22 mouse cellular contexts compared by ENCODE assay signal in the genomic region with DNA sequence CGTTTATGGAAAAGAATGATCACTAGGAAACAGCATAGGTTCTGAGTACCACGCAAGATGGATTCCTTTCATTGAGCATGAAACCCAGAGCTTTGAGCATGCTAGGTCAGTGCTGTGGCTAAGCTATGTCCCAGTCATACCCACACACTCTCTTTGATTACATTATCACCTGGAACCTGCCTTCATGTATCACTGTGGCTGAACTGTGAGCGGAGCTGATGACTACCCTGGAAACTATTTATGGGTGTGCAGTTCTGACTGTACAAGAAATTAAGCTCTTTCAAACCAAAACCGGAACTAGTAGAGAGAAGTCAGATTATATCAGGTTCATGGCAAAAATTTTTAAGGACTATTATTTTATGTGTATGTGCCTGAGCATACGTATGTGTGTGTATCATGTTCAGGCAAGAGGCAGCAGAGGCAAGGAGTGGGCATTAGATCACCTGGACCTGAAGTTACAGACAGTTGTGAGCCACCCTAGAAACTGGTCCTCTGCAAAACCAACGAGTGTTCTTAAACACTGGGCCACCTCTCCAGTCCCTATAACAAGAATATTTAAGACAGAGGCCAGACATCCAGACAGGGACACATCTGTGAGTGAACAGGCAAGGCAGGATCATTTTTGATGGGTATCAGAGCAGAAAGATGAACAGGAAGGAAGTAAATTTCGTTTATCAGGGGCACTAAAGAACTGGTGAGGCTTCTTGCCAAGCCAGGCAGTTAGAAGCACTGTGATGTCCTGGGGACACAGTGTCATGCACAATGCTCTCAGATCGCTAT. TPM values are rescaled to one million over a fixed set of nuclear protein-coding genes. Genes with fewer than 3 reads are reported as not detected.
DNase-seq lines count a peak whose midpoint lies in the region; ATAC-seq lines count a peak whose summit lies in the region.
"Had no signal": no experiment of that assay in that cellular context is flagged by ENCODE, and none has a peak within 500 bp of the region (broad histone marks: within the 10 kb centered on the region; RNA-seq: fewer than 3 reads in every experiment).

No protein-coding gene starts in this region.

- peak; percentile 89 for ATAC-seq in CD4-positive, CD25-positive, alpha-beta regulatory T cell, adult 4 months
- peak; percentile 77 for ATAC-seq in megakaryocyte-erythroid progenitor cell, adult 5-6 weeks (replicated peaks; ENCODE audit: low FRiP score, low TSS enrichment, poor library complexity, severe bottlenecking)
- ATAC-seq: forebrain, embryonic 14.5 days; hindbrain, embryonic 16.5 days had no signal

- peak; percentile 63 for DNase-seq in 416B (ENCODE audit: low read depth)
- DNase-seq in fibroblast of lung, adult 2 months (ENCODE audit: low read depth): peak; percentile 5
- DNase-seq in kidney, postnatal 4 days: no peak
- DNase-seq in right cerebral cortex, postnatal 36 days (ENCODE audit: low spot score in 2 of 2): no peak
- no peak for DNase-seq in c-Kit-positive CD71-positive TER-119-positive erythroid progenitor cells, embryonic 14.5 days (ENCODE audit: low spot score)
- DNase-seq: adrenal gland, postnatal 36 days; cerebellum, adult 2 months; heart, adult 2 months; heart, postnatal 10 days had no signal

RNA-seq across cellular contexts. Expression of gene Baz1a, which starts 2.4 kb away (rescaled TPM):
- 10 to 100 TPM; 25.3 to 26.2 TPM for polyA plus RNA-seq in CD4-positive, CD25-positive, alpha-beta regulatory T cell, adult 4 months (2017; shearing (Covaris generic))
- 105 and 128 TPM in 2 replicates for total RNA-seq in megakaryocyte-erythroid progenitor cell, adult 5-6 weeks (2014; fragmentation: Nextera tagmentation)
- 98.9 and 112 TPM in 2 replicates for total RNA-seq in megakaryocyte-erythroid progenitor cell, adult 5-6 weeks (2017)

RNA-seq across cellular contexts. Expression of gene Gm20403, which starts 30.2 kb away (rescaled TPM):
- not detected for polyA plus RNA-seq in CD4-positive, CD25-positive, alpha-beta regulatory T cell, adult 4 months (2017; shearing (Covaris generic))
- not detected in 2 replicates for total RNA-seq in megakaryocyte-erythroid progenitor cell, adult 5-6 weeks (2014; fragmentation: Nextera tagmentation)
- total RNA-seq in megakaryocyte-erythroid progenitor cell, adult 5-6 weeks (2017): not detected in 2 replicates
- total RNA-seq: adrenal gland, postnatal 36 days; heart, adult 2 months; heart, postnatal 10 days; layer of hippocampus, postnatal 10 days; left cerebral cortex, postnatal 25 days; midbrain, postnatal 0 days had no signal
- polyA plus RNA-seq: cerebellum, adult 2 months; embryonic facial prominence, embryonic 15.5 days; forebrain, embryonic 14.5 days; heart, adult 2 months; hindbrain, embryonic 16.5 days; kidney, embryonic 16.5 days; liver, embryonic 15.5 days; macrophage; midbrain, postnatal 0 days; neural tube, embryonic 15.5 days; urinary bladder, adult 2 months had no signal

Comparison
In these comparisons a context has a peak if more than half of its experiments do, and no peak if none do; other contexts are left out.
1. DNase-seq: peak in 416B (single experiment) and fibroblast of lung, adult 2 months (single experiment); none in kidney, postnatal 4 days (0 of 2), right cerebral cortex, postnatal 36 days (0 of 2) and c-Kit-positive CD71-positive TER-119-positive erythroid progenitor cells, embryonic 14.5 days (single experiment).